In genomic region chr8:58217885-58218284, GRCm38 (mm10) we compare ENCODE assay signal across 19 mouse cellular contexts.
A peak's percentile ranks its signal among the peaks of the same experiment; 100 is the strongest.
DNase-seq lines count a peak whose midpoint lies in the region; ATAC-seq and TF ChIP-seq lines count a peak whose summit lies in the region.
"Had no signal": no experiment of that assay in that cellular context is flagged by ENCODE, and none has a peak within 500 bp of the region (broad histone marks: within the 10 kb centered on the region; RNA-seq: fewer than 3 reads in every experiment).

No protein-coding gene starts in this region.

- 66% methylated on average over 8 of the region's 8 CpGs for WGBS in embryonic facial prominence, embryonic 14.5 days
- 72% methylated on average over 8 of the region's 8 CpGs for WGBS in embryonic facial prominence, embryonic 10.5 days
- WGBS in hindbrain, embryonic 15.5 days = 66% methylated on average over 8 of the region's 8 CpGs
- 86% methylated on average over 8 of the region's 8 CpGs for WGBS in hindbrain, embryonic 10.5 days
- 77% methylated on average over 8 of the region's 8 CpGs for WGBS in midbrain, postnatal 0 days
- WGBS in midbrain, embryonic 13.5 days = 79% methylated on average over 8 of the region's 8 CpGs

- H3K27me3 ChIP-seq in embryonic facial prominence, embryonic 14.5 days (replicated peaks; ENCODE audit: control insufficient read depth, insufficient read depth, low read length) = no peaks in the 10 kb centered on the region
- H3K27me3 ChIP-seq in embryonic facial prominence, embryonic 10.5 days (replicated peaks; ENCODE audit: low read depth, poor library complexity, severe bottlenecking) = no peaks in the 10 kb centered on the region
- no peaks in the 10 kb centered on the region for H3K27me3 ChIP-seq in hindbrain, embryonic 15.5 days
- H3K27me3 ChIP-seq in hindbrain, embryonic 10.5 days (ENCODE audit: insufficient read depth, poor library complexity, severe bottlenecking) = no peaks in the 10 kb centered on the region
- H3K27me3 ChIP-seq in midbrain, postnatal 0 days (ENCODE audit: insufficient read depth, low read length) = no peaks in the 10 kb centered on the region
- no peaks in the 10 kb centered on the region for H3K27me3 ChIP-seq in midbrain, embryonic 13.5 days
- H3K27me3 ChIP-seq: CH12.LX; forebrain, embryonic 13.5 days; heart, embryonic 13.5 days had no signal

- no peaks in the 10 kb centered on the region for H3K9me3 ChIP-seq in embryonic facial prominence, embryonic 14.5 days (ENCODE audit: control insufficient read depth, low read length)
- no peaks in the 10 kb centered on the region for H3K9me3 ChIP-seq in embryonic facial prominence, embryonic 10.5 days
- no peaks in the 10 kb centered on the region for H3K9me3 ChIP-seq in hindbrain, embryonic 15.5 days
- H3K9me3 ChIP-seq in hindbrain, embryonic 10.5 days = no peaks in the 10 kb centered on the region
- no peaks in the 10 kb centered on the region for H3K9me3 ChIP-seq in midbrain, postnatal 0 days (ENCODE audit: low read length)
- H3K9me3 ChIP-seq in midbrain, embryonic 13.5 days = no peaks in the 10 kb centered on the region
- H3K9me3 ChIP-seq: forebrain, embryonic 13.5 days; heart, embryonic 13.5 days had no signal

- ATAC-seq in embryonic facial prominence, embryonic 14.5 days (ENCODE audit: low read depth) = peak; percentile 55; the same call in 1 of the 2 replicates
- peak; percentile 51 for ATAC-seq in hindbrain, embryonic 15.5 days (ENCODE audit: low FRiP score, low read depth)
- ATAC-seq in midbrain, postnatal 0 days (ENCODE audit: low FRiP score) = no peak
- ATAC-seq in midbrain, embryonic 13.5 days = no peak
- ATAC-seq in inflammation-experienced regulatory T-cells, adult 6 months = no peak
- ATAC-seq: forebrain, embryonic 13.5 days had no signal

- H3K27ac ChIP-seq in embryonic facial prominence, embryonic 14.5 days (replicated peaks; ENCODE audit: low read depth, low read length) = no peak overlapping the region
- H3K27ac ChIP-seq in embryonic facial prominence, embryonic 10.5 days (replicated peaks) = no peak overlapping the region
- no peak overlapping the region for H3K27ac ChIP-seq in hindbrain, embryonic 15.5 days (replicated peaks)
- H3K27ac ChIP-seq in hindbrain, embryonic 10.5 days = no peak overlapping the region
- H3K27ac ChIP-seq in midbrain, postnatal 0 days (ENCODE audit: low read depth, low read length) = no peak overlapping the region
- H3K27ac ChIP-seq in midbrain, embryonic 13.5 days = no peak overlapping the region
- H3K27ac ChIP-seq: forebrain, embryonic 13.5 days; heart, embryonic 13.5 days had no signal

- H3K4me1 ChIP-seq in embryonic facial prominence, embryonic 14.5 days (ENCODE audit: control insufficient read depth, insufficient read depth, low read length) = no peaks in the 10 kb centered on the region
- no peaks in the 10 kb centered on the region for H3K4me1 ChIP-seq in embryonic facial prominence, embryonic 10.5 days
- no peaks in the 10 kb centered on the region for H3K4me1 ChIP-seq in hindbrain, embryonic 15.5 days (replicated peaks)
- no peaks in the 10 kb centered on the region for H3K4me1 ChIP-seq in hindbrain, embryonic 10.5 days (replicated peaks)
- H3K4me1 ChIP-seq in midbrain, postnatal 0 days (ENCODE audit: insufficient read depth, low read length) = no peaks in the 10 kb centered on the region
- no peaks in the 10 kb centered on the region for H3K4me1 ChIP-seq in midbrain, embryonic 13.5 days (replicated peaks)
- H3K4me1 ChIP-seq: forebrain, embryonic 13.5 days had no signal

- H3K4me2 ChIP-seq in embryonic facial prominence, embryonic 14.5 days (ENCODE audit: low read depth, low read length) = no peak overlapping the region
- no peak overlapping the region; the same call in 1 of the 2 replicates for H3K4me2 ChIP-seq in hindbrain, embryonic 15.5 days
- no peak overlapping the region for H3K4me2 ChIP-seq in midbrain, postnatal 0 days (ENCODE audit: low read depth, low read length, poor library complexity, severe bottlenecking)
- H3K4me2 ChIP-seq in midbrain, embryonic 13.5 days (replicated peaks) = no peak overlapping the region
- H3K4me2 ChIP-seq: forebrain, embryonic 13.5 days; heart, embryonic 13.5 days had no signal

- TF ChIP-seq CTCF in midbrain, postnatal 0 days (IDR thresholded peaks at IDR 0.05) = no peak

- H3K9ac ChIP-seq in embryonic facial prominence, embryonic 14.5 days (ENCODE audit: low read depth, low read length) = no peak overlapping the region
- no peak overlapping the region for H3K9ac ChIP-seq in hindbrain, embryonic 15.5 days
- no peak overlapping the region for H3K9ac ChIP-seq in midbrain, postnatal 0 days (replicated peaks; ENCODE audit: low read length, poor library complexity, severe bottlenecking)
- H3K9ac ChIP-seq in midbrain, embryonic 13.5 days (replicated peaks) = no peak overlapping the region
- H3K9ac ChIP-seq: forebrain, embryonic 13.5 days; heart, embryonic 13.5 days had no signal

- peak; percentile 27 for DNase-seq in embryonic facial prominence, embryonic 14.5 days (ENCODE audit: low spot score)
- DNase-seq in embryonic facial prominence, embryonic 10.5 days (ENCODE audit: low spot score) = no peak
- no peak for DNase-seq in hindbrain, embryonic 10.5 days (ENCODE audit: low spot score)
- DNase-seq in midbrain, postnatal 0 days (ENCODE audit: low spot score) = peak; percentile 22
- peak; percentile 74 for DNase-seq in retina, postnatal 1 day
- DNase-seq: adrenal gland, adult 2 months; adrenal gland, postnatal 25 days; cerebellum, adult 2 months; gastrocnemius, postnatal 36 days; heart, adult 11 months; heart, postnatal 4 days; kidney, adult 11 months; kidney, adult 9 months had no signal

- no peaks in the 10 kb centered on the region for H3K36me3 ChIP-seq in embryonic facial prominence, embryonic 14.5 days (ENCODE audit: control insufficient read depth, insufficient read depth, low read length)
- no peaks in the 10 kb centered on the region for H3K36me3 ChIP-seq in embryonic facial prominence, embryonic 10.5 days (replicated peaks)
- no peaks in the 10 kb centered on the region for H3K36me3 ChIP-seq in hindbrain, embryonic 15.5 days
- H3K36me3 ChIP-seq in hindbrain, embryonic 10.5 days = no peaks in the 10 kb centered on the region
- H3K36me3 ChIP-seq in midbrain, postnatal 0 days (ENCODE audit: insufficient read depth, low read length) = no peaks in the 10 kb centered on the region
- H3K36me3 ChIP-seq in midbrain, embryonic 13.5 days = no peaks in the 10 kb centered on the region
- H3K36me3 ChIP-seq: heart, embryonic 13.5 days had no signal

- H3K4me3 ChIP-seq in embryonic facial prominence, embryonic 14.5 days (ENCODE audit: low read depth, low read length) = no peak overlapping the region
- H3K4me3 ChIP-seq in embryonic facial prominence, embryonic 10.5 days = no peak overlapping the region
- no peak overlapping the region for H3K4me3 ChIP-seq in hindbrain, embryonic 15.5 days
- H3K4me3 ChIP-seq in hindbrain, embryonic 10.5 days = no peak overlapping the region
- no peak overlapping the region for H3K4me3 ChIP-seq in midbrain, postnatal 0 days (ENCODE audit: low read depth, low read length)
- no peak overlapping the region for H3K4me3 ChIP-seq in midbrain, embryonic 13.5 days (replicated peaks)
- H3K4me3 ChIP-seq: forebrain, embryonic 13.5 days; heart, embryonic 13.5 days had no signal

Comparison
In these comparisons a context has a peak if more than half of its experiments do, and no peak if none do; other contexts are left out.
1. DNase-seq: peak in embryonic facial prominence, embryonic 14.5 days (single experiment), midbrain, postnatal 0 days (single experiment) and retina, postnatal 1 day (single experiment); none in embryonic facial prominence, embryonic 10.5 days (single experiment) and hindbrain, embryonic 10.5 days (single experiment).
2. ATAC-seq: peak in embryonic facial prominence, embryonic 14.5 days (single experiment) and hindbrain, embryonic 15.5 days (single experiment); none in midbrain, postnatal 0 days (single experiment), midbrain, embryonic 13.5 days (single experiment) and inflammation-experienced regulatory T-cells, adult 6 months (single experiment).